Mouse (Mus musculus): ENCODE measurements around the gene Atp5s. TPM values are rescaled to one million over a fixed set of nuclear protein-coding genes. Genes with fewer than 3 reads are reported as not detected.
A peak's percentile ranks its signal among the peaks of the same experiment; 100 is the strongest.

Atp5s gene
- polyA plus RNA-seq, 1 experiment = 13.3 TPM

DNA sequence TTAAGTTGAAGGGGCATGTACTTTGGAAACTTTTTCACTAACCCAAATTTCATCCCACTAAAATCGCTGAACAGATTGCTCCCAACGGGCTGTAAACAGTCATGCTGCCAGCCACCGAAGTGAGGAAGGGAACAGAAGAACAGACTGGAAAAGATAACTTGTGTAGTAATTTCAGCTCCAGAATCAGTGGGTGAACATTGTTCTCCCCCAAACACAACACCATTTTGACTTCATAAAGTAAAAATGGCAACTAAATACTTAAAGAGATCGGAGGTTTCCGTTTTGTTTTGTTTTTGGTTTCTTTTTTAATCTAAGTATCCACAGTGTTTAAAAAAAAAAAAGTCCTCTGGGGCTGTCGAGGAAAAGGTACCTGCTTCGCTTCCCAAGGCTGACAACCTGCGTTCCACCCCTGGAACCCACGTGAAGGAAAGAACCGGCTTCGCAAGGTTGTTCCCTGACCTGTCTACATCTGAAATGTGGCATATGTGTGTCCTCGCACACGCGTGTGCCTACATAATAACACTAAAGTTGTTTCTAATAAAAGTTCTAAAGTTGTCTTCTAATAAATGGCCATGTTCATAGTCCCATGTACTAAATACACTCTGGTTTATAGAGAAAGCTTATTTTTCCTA is 41.8 kb upstream of the Atp5s start:
- no peak for TF ChIP-seq CTCF (IDR thresholded peaks at IDR 0.05; ENCODE audit: borderline replicate concordance, control insufficient read depth, extremely low read depth, insufficient read depth, low read length, poor library complexity)
- no peak for TF ChIP-seq POLR2A (IDR thresholded peaks at IDR 0.05; ENCODE audit: control insufficient read depth, extremely low read depth, insufficient read depth, low read length, poor library complexity)
- peaks cover 5% of the 10 kb centered on the region; the same call in 1 of the 2 replicates for H3K4me1 ChIP-seq (replicated peaks; ENCODE audit: control insufficient read depth, insufficient read depth, low read length)
- no peak overlapping the region for H3K4me3 ChIP-seq (ENCODE audit: control insufficient read depth, insufficient read depth, low read length)
- H3K27me3 ChIP-seq (ENCODE audit: control insufficient read depth, insufficient read depth, low read length) = no peaks in the 10 kb centered on the region
- no peaks in the 10 kb centered on the region for H3K36me3 ChIP-seq (ENCODE audit: control insufficient read depth, insufficient read depth, low read length)
- DNase-seq = no peak
- WGBS = 33% methylated on average over 14 of the region's 14 CpGs
- H3K27ac ChIP-seq (ENCODE audit: control insufficient read depth, insufficient read depth, low read length) = no peak overlapping the region

DNA sequence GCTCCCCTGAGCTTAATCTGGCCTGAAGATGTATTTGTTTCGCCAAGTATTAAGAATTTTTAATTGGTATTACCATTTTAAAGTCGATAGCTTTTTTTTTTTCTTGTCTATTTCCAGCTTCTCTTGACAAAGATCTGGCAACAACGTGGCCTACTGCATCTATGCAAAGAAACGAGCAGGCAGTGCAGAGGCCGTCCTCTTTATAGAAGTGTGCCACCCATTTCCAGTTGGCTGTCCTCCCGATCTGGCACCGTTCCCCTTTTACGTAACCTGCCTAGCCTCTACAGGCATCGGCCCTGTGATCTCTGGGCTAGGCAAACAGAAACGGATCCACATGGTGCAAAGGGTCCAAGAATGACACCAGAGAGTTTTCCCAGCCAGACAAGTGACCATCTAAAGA is 41.2 kb upstream of the Atp5s start:
- Histone ChIP-seq H3K4me3 (ENCODE audit: control insufficient read depth, insufficient read depth, low read length) (no peak overlapping the region), H3K27me3 (ENCODE audit: control insufficient read depth, insufficient read depth, low read length) (no peaks in the 10 kb centered on the region), H3K4me1 (replicated peaks; ENCODE audit: control insufficient read depth, insufficient read depth, low read length) (peaks cover 5% of the 10 kb centered on the region; the same call in 1 of the 2 replicates), H3K36me3 (ENCODE audit: control insufficient read depth, insufficient read depth, low read length) (no peaks in the 10 kb centered on the region), H3K27ac (ENCODE audit: control insufficient read depth, insufficient read depth, low read length) (no peak overlapping the region)
- TF ChIP-seq POLR2A (IDR thresholded peaks at IDR 0.05; ENCODE audit: control insufficient read depth, extremely low read depth, insufficient read depth, low read length, poor library complexity) = no peak
- no peak for TF ChIP-seq CTCF (IDR thresholded peaks at IDR 0.05; ENCODE audit: borderline replicate concordance, control insufficient read depth, extremely low read depth, insufficient read depth, low read length, poor library complexity)
- no peak for DNase-seq
- 15% methylated on average over 10 of the region's 10 CpGs for WGBS

DNA sequence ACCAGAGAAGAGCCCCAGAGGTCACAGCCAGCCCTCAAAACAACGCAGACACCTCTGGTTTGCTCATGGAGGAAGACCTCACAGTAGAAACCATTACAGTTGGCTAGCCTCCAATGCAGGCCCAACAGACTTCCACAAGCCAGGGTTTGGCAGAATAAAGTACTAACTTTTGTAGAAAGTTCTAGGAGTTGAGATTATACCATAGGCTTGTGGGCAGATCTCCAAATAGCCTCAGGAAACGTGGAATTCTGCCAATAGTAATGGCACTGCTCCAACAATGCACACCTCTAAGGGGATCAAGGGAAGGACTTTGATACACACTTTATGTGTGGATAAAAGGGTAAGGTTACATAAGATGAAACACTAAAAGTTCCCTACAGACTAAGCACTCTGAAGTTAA is 36.4 kb upstream of the Atp5s start:
- no peaks in the 10 kb centered on the region for H3K36me3 ChIP-seq (ENCODE audit: control insufficient read depth, insufficient read depth, low read length)
- H3K4me3 ChIP-seq (ENCODE audit: control insufficient read depth, insufficient read depth, low read length) = no peak overlapping the region
- DNase-seq = no peak
- H3K27ac ChIP-seq (ENCODE audit: control insufficient read depth, insufficient read depth, low read length) = no peak overlapping the region
- TF ChIP-seq POLR2A (IDR thresholded peaks at IDR 0.05; ENCODE audit: control insufficient read depth, extremely low read depth, insufficient read depth, low read length, poor library complexity) (no peak), CTCF (IDR thresholded peaks at IDR 0.05; ENCODE audit: borderline replicate concordance, control insufficient read depth, extremely low read depth, insufficient read depth, low read length, poor library complexity) (no peak)
- H3K27me3 ChIP-seq (ENCODE audit: control insufficient read depth, insufficient read depth, low read length) = no peaks in the 10 kb centered on the region
- 78% methylated on average over 2 of the region's 2 CpGs for WGBS
- no peaks in the 10 kb centered on the region for H3K4me1 ChIP-seq (replicated peaks; ENCODE audit: control insufficient read depth, insufficient read depth, low read length)

- Histone ChIP-seq H3K36me3 (ENCODE audit: control insufficient read depth, insufficient read depth, low read length) (no peaks in the 10 kb centered on the region), H3K27ac (ENCODE audit: control insufficient read depth, insufficient read depth, low read length) (no peak overlapping the region), H3K27me3 (ENCODE audit: control insufficient read depth, insufficient read depth, low read length) (no peaks in the 10 kb centered on the region), H3K4me3 (ENCODE audit: control insufficient read depth, insufficient read depth, low read length) (no peak overlapping the region), H3K4me1 (replicated peaks; ENCODE audit: control insufficient read depth, insufficient read depth, low read length) (no peaks in the 10 kb centered on the region)
- no peak for TF ChIP-seq CTCF (IDR thresholded peaks at IDR 0.05; ENCODE audit: borderline replicate concordance, control insufficient read depth, extremely low read depth, insufficient read depth, low read length, poor library complexity)
- no peak for TF ChIP-seq POLR2A (IDR thresholded peaks at IDR 0.05; ENCODE audit: control insufficient read depth, extremely low read depth, insufficient read depth, low read length, poor library complexity)
- DNase-seq = no peak
These were observed 35.7 kb upstream of the Atp5s start for GRCm38 (mm10) chr12:69689094-69689493.

GRCm38 (mm10) chr12:69690714-69691113 is 34.0 kb upstream of the Atp5s start:
- Histone ChIP-seq H3K27ac (ENCODE audit: control insufficient read depth, insufficient read depth, low read length) (no peak overlapping the region), H3K4me3 (ENCODE audit: control insufficient read depth, insufficient read depth, low read length) (no peak overlapping the region), H3K27me3 (ENCODE audit: control insufficient read depth, insufficient read depth, low read length) (no peaks in the 10 kb centered on the region), H3K36me3 (ENCODE audit: control insufficient read depth, insufficient read depth, low read length) (no peaks in the 10 kb centered on the region), H3K4me1 (replicated peaks; ENCODE audit: control insufficient read depth, insufficient read depth, low read length) (no peaks in the 10 kb centered on the region)
- DNase-seq = no peak
- 95% methylated on average over 4 of the region's 4 CpGs for WGBS
- TF ChIP-seq POLR2A (IDR thresholded peaks at IDR 0.05; ENCODE audit: control insufficient read depth, extremely low read depth, insufficient read depth, low read length, poor library complexity) = no peak
- no peak for TF ChIP-seq CTCF (IDR thresholded peaks at IDR 0.05; ENCODE audit: borderline replicate concordance, control insufficient read depth, extremely low read depth, insufficient read depth, low read length, poor library complexity)

- WGBS = 96% methylated on average over 17 of the region's 17 CpGs
- TF ChIP-seq CTCF (IDR thresholded peaks at IDR 0.05; ENCODE audit: borderline replicate concordance, control insufficient read depth, extremely low read depth, insufficient read depth, low read length, poor library complexity) = no peak
- TF ChIP-seq POLR2A (IDR thresholded peaks at IDR 0.05; ENCODE audit: control insufficient read depth, extremely low read depth, insufficient read depth, low read length, poor library complexity) = no peak
- Histone ChIP-seq H3K36me3 (ENCODE audit: control insufficient read depth, insufficient read depth, low read length) (no peaks in the 10 kb centered on the region), H3K27ac (ENCODE audit: control insufficient read depth, insufficient read depth, low read length) (no peak overlapping the region), H3K27me3 (ENCODE audit: control insufficient read depth, insufficient read depth, low read length) (no peaks in the 10 kb centered on the region), H3K4me3 (ENCODE audit: control insufficient read depth, insufficient read depth, low read length) (no peak overlapping the region), H3K4me1 (replicated peaks; ENCODE audit: control insufficient read depth, insufficient read depth, low read length) (no peaks in the 10 kb centered on the region)
- no peak for DNase-seq
These were observed 31.3 kb upstream of the Atp5s start for GRCm38 (mm10) chr12:69693471-69693870.

DNA sequence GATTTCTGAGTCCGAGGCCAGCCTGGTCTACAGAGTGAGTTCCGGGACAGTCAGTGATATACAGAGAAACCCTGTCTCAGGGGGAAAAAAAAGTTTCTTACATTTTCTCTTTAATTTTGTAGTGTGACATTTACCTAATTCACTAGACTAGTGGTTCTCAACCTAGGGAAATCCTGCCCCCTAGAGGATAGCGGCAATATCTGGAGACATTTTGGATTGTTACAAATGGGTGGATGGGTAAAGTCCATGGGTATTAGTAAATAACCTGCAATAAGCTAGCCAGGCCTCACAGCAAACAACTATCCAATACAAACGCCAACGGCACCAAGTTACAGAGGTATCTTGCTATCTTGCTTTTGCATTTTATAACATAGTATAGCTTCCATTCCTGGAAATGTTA is 28.0 kb upstream of the Atp5s start:
- Histone ChIP-seq H3K4me3 (ENCODE audit: control insufficient read depth, insufficient read depth, low read length) (no peak overlapping the region), H3K4me1 (replicated peaks; ENCODE audit: control insufficient read depth, insufficient read depth, low read length) (no peaks in the 10 kb centered on the region), H3K27me3 (ENCODE audit: control insufficient read depth, insufficient read depth, low read length) (no peaks in the 10 kb centered on the region), H3K27ac (ENCODE audit: control insufficient read depth, insufficient read depth, low read length) (no peak overlapping the region), H3K36me3 (ENCODE audit: control insufficient read depth, insufficient read depth, low read length) (no peaks in the 10 kb centered on the region)
- peak; percentile 61 for DNase-seq
- 72% methylated on average over 5 of the region's 5 CpGs for WGBS
- no peak for TF ChIP-seq CTCF (IDR thresholded peaks at IDR 0.05; ENCODE audit: borderline replicate concordance, control insufficient read depth, extremely low read depth, insufficient read depth, low read length, poor library complexity)
- TF ChIP-seq POLR2A (IDR thresholded peaks at IDR 0.05; ENCODE audit: control insufficient read depth, extremely low read depth, insufficient read depth, low read length, poor library complexity) = no peak
